Mouse (Mus musculus) kidney, adult 2 months (tissue): Measurements from ENCODE around the gene C1qtnf6.

ENCODE experiments used
- CTCF ChIP-seq: fragments of 200-500 bp; conservative IDR thresholded peaks from 2 replicates; pipeline ENCODE4 v1.5.1; 2011; ENCODE audit warnings: low read depth, mild to moderate bottlenecking, control low read depth, low read length, moderate library complexity, mixed read lengths; ENCODE audit not compliant: insufficient read depth, insufficient read length
- POLR2A ChIP-seq: fragments of 200-500 bp; IDR thresholded peaks from one replicate; pipeline ENCODE4 v1.6.1; 2011; ENCODE audit warnings: low read depth, low read length, control low read depth

DNA sequence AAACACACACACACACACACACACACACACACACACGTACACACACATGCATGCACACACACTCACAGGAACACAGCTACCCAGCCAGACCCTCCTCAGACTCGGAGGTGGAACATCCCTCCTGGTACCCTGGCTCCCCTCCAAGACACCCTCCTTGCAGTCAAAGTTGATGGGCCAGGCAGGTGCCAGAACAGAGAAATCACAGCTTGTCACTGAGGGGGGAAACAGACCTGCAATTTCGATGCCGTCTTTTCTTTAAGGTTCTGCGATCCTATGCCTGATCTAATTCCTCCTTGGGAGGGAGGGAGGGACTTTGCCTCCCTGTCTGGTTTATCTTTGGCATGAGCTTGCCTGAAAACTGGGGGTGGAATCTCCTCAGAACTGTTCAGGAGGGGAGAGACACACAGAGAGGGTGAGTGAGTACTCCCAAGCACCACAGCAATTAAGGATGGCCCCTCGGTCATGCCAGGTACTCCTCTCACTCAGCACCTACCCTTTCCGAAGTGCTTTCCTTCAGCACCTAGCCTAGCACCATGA, 11.6 kb upstream of the C1qtnf6 start:
- TF ChIP-seq CTCF, result no peak
- TF ChIP-seq POLR2A, result no peak
